Mouse (Mus musculus) left cerebral cortex, adult 8-10 months (tissue): ENCODE results near the gene 1700001L19Rik. TPM values are rescaled to one million over a fixed set of nuclear protein-coding genes. Genes with fewer than 3 reads are reported as not detected.
"Not testable (repeated sequence)": the region's sequence is repeated elsewhere in the genome, so short reads cannot be mapped to it uniquely, and the experiment has no call there.

Source experiments
- DNase-seq, 2 experiments: peaks; one replicate each; pipeline ENCODE4 v3.0.0; 2022; ENCODE audit warnings: low spot score in 2 of 2
- total RNA-seq, 4 experiments: library from RNA; stranded (reverse); gene quantifications; 2 replicates each; pipeline ENCODE4 v1.2.4; 2022

1700001L19Rik gene
- total RNA-seq = 10 to 100 TPM; 17.2 to 22.3 (median 20.5) TPM

GRCm38 (mm10) chr13:68597199-68597598 lies at the start of gene 1700001L19Rik:
Gene 1700001L19Rik, plus strand, starts transcription at chr13:68597421.
- DNase-seq = peak in 1 of 2 experiments; percentile 44

DNA sequence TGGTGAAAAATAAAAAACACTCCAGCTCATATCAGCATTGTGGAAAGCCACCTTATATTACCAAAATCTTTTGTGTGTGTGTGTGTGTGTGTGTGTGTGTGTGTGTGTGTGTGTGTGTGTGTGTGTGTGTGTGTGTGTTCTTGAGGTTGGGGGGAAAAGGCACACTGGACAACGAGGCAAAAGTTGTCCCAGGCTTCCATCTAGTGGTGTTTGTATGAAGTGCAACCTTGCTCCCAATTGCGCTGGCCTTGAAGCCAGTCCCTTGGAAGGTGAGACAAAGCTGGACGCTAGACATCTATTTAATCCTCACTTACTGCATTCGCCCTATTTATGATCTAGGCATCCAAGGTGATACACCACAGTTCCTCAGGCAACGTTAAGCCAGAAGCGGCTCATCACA lies 43.8 kb upstream of the 1700001L19Rik start:
- DNase-seq = not testable (repeated sequence)

GRCm38 (mm10) chr13:68568110-68568509 lies 29.1 kb upstream of the 1700001L19Rik start:
- DNase-seq = no peak

DNA sequence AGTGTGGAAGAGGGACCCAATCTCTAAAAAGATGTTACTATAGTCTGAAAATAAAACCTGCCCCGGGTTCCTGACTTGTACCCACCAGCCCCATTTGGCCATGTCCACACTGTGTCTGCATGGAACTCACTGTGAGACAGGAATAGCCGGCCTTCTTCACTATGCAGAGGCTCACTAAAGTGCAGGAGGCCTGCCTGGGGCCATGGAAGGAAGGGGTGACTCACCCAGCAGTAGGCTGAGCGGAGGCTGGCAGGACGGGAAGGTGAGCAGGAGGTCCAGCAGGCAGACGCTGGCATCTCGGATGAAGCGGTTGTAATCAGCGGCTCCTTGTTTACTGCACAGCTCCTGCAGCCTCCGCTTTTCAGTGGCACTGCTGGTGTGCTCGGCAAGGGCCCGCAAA lies 28.7 kb upstream of the 1700001L19Rik start:
- DNase-seq = no peak

DNA sequence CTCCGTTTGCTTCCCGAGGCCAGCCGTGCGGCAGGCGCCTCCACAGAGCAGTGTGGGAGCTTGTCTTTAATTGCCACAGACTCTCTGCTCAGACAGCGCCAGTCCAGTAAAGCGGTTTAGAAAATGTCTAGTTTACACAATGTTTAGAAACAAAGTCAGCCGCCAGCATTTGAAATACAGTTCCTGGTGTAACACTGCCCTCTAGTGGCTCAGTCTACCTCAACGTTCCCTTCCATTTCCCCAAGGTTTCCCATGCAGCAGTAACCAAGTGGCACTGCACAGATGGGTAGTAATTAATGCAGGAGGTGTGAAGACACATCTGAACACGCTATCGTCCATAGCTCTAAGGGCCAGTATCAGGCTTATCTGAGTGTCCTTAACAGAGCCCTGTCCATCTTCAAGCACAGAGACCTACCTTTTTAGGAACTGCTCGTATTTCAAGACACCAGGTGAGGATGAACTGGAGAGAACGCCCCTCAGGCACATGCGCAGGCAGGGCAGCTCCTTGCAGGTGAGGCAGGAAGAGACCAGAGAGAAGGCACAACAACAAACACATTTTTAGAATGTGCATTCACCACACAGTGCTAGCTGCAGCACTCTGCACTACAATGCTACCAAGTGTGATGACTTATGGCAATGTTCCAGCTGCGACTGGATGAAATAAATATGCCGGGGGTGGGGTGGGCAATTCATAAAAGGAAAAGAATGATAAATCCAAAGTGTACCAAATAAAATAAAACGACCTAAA lies 27.5 kb upstream of the 1700001L19Rik start:
- peak; percentile 20 to 61 for DNase-seq

GRCm38 (mm10) chr13:68572247-68572646 lies 25.0 kb upstream of the 1700001L19Rik start:
- DNase-seq = no peak

GRCm38 (mm10) chr13:68572966-68573913 lies 24.0 kb upstream of the 1700001L19Rik start:
- DNase-seq = no peak

- no peak for DNase-seq
These were observed 22.8 kb upstream of the 1700001L19Rik start for GRCm38 (mm10) chr13:68574398-68574797.

DNA sequence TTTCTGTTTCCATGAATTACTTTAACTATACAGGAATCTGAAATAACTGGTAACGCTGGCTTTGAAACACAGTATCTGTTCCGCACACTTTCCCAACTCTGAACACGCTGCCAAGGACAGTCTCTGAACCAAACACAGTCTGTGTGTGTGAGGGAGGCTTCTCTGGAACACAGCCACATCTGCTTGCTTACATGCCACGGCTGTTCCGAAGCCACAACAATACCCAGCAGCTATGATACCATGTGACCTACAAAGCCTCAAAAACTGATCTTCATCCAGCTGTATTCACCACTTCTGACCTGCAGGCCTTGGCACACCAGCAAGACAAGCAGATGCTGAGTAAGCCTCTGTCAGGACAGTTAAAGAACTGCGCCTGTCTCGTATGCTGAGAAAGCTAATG lies 19.3 kb upstream of the 1700001L19Rik start:
- DNase-seq = peak in 1 of 2 experiments; percentile 71

DNA sequence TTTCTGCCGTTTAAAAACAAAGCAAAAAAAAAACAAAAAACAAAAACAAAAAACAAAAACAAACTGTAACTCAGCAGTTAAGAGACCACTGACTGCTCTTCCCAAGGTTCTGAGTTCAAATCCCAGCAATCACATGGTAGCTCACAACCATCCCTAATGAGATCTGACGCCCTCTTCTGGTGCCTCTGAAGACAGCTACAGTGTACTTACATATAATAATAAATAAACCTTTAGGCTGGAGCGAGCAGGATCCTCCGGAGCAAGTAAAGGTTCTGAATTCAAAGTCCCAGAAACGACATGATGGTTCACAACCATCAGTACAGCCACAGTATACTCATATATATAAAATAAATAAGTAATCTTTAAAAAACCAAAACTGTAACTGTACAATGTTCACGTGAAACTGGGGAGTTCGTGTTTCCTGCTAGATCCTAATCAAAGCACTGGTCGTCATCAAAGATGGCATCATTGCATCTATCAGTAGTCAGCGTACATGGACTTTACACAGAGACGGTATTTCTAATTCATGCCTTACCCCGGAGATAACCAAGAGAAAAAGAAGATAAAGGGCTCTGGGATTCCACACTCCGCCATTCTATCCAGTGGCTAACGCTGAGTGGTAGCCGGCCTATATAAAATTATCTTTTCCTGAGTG lies 16.0 kb upstream of the 1700001L19Rik start:
- DNase-seq = no peak

DNA sequence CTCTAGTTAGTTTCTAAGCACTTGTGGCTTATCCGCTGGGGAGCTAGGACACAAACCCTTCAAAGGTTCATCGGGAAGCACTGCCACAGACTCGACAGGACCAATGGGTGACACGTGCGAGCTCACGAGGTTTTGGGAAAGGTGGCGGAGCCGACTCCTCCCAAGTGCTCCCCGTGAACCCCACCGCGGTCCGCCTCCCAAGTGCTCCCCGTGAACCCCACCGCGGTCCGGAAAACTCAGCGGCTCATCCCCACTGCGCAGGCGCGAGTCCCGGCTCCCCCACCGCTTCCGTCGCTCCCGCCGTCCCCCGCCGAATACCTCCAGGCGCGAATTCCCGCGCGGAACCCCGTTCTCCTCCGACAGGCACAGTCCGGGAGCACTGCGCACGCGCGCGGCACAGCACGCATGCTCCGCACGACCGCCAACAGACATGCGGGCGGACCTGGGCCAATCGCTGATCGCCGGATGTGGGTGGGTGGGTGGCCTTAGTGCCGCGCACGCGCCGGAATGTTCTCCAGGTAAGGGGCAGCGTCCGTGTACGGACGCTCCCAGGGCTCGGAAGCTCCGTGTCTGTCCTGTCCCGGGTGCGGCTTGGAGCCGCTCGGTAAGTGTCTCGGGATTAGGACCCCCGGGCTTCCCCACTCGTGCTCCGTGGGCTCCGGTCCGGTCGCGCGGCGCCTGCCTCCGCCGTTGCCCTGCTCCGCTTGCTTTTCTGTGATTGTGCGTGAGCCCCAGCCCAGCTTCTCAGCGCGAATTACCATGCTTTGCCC lies 15.3 kb upstream of the 1700001L19Rik start, which contains the start of the genes Mtrr and Fastkd3:
Gene Mtrr (minus strand): TSS at position 403 of the 770 bp plus-strand sequence.
Gene Fastkd3 (plus strand): TSS at position 488 of the 770 bp plus-strand sequence.
- DNase-seq = peak; percentile 97 to 98

DNA sequence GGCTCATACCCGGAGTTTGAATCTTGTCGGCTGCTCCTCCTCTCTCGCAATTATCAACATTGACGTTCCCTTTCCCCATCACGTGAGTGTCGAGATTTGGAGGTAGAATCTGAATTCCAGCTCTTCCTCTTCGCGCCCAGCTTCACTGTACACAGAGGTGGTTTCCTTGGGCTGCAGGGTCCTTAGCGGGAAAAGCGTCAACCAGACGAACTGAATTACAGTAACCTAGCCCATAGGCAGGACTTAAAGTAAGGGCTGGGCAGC lies 14.8 kb upstream of the 1700001L19Rik start:
- DNase-seq = peak in 1 of 2 experiments; percentile 18

- DNase-seq = no peak
These were observed 13.3 kb upstream of the 1700001L19Rik start for GRCm38 (mm10) chr13:68583961-68584360.

DNA sequence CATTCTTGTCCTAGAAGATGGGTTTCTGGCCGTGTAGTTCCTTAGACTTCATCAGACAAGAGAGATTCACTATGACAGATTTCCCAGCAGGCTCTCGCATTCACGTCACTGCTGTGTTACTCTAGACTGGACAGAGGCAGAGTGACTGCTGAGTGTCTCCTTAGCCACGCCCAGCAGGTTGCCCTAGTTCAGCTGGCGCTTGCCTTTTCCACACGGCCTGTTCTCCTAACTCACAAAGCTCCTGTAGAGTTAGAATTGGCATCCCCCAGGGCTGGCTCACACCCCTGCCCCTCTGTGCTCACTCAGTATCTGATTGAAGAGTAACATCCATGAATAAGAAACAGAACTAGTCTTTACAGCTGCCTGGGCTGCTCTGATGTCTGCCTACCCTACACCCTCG lies 11.8 kb upstream of the 1700001L19Rik start:
- no peak for DNase-seq

GRCm38 (mm10) chr13:68588352-68588751 lies 8.9 kb upstream of the 1700001L19Rik start:
- no peak for DNase-seq

DNA sequence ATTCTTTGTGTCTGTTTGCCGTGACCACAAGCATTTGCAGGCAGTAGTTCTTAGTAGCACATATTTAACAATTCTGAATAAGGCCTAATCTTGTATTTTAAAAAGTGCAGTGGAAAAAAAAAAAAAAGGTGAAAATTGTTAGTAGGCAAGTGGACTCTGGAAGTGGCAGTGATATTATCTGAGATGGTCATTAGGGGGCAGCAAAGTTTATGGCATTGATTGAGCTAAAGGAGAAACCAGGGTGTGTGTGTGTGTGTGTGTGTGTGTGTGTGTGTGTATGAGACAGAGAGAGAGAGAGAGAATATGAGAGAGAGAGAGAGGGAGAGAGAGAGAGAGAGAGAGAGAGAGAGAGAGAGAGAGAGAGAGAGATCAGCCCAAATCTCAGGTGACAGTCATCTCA lies 3.4 kb upstream of the 1700001L19Rik start:
- DNase-seq = no peak

DNA sequence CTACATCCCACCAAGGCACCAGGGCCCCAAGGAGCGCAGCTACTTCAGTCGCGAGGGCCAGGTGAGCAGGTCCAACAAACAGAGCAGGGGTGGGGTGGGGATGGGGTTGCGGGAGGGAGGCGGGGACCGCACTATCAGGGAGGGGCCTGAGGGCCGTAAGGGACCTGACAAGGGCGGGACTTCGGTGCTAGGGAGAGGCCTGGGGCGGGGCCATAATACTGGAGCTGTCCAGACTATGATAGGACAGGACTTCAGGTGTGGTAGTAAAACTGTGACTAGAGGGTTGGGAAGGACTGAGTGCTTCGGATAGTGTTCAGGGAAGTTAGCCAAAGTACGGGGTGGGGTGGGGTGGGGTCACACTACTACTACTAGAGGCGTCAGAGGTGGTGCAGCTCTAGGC lies 446 bp downstream of the 1700001L19Rik start:
- no peak for DNase-seq

DNA sequence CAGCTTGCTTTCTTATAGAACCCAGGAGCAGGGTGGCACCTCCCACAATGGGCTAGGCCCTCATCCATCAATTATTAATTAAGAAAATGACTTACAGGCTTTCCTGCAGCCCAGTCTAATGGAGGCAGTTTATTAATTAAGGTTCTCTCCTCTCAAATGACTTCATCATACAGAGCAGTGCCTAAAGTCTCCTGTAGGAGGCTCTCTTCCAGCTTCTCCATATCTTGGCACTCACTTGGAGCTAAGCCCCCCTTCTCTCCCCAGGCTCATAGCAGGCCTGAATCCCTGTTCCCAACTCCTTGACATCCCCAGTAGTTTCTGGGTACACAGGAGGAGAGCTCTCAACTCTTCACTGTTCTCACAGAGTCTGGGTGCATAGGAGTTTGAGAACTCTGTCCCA lies 1.7 kb downstream of the 1700001L19Rik start:
- DNase-seq = no peak

DNA sequence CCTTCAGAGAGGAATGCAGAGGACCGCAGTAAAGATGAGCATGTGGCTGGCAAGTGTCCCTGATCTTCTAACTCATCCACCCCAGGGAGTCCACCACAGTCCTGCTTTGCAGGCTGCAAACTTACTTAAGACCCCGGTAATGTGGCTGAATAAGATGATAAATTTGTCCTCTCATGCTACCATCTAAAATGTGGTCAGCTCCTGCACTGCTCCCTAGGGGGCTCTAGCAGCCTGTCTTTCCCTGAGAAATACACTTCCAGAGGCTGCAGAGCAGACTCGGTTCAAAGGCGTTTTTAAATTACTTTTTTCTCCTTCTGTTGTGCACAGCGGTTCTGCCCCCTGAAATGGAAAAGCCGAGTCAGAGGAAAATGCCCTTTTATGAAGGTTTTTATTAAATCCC lies 4.0 kb downstream of the 1700001L19Rik start:
- DNase-seq = no peak

DNA sequence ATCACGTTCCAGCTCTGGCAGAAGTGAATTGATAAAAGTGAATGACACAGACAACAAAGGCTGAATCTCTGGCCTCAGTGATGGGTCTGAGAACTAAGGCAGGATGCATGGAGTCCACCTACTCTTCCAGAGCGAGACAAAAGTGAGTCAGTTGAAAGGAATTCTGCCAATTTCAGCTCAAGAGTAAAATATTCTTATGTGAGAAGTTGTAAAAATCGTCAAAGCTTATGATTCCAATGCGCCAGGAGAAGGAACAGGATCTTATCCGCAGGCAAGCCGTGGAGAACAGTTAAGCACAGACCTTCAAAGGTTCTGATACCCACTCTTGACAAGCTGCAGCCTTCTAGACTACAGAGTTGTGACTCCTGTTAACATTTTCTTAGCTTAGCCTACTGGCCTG lies 5.9 kb downstream of the 1700001L19Rik start:
- peak in 1 of 2 experiments; percentile 36 for DNase-seq

DNA sequence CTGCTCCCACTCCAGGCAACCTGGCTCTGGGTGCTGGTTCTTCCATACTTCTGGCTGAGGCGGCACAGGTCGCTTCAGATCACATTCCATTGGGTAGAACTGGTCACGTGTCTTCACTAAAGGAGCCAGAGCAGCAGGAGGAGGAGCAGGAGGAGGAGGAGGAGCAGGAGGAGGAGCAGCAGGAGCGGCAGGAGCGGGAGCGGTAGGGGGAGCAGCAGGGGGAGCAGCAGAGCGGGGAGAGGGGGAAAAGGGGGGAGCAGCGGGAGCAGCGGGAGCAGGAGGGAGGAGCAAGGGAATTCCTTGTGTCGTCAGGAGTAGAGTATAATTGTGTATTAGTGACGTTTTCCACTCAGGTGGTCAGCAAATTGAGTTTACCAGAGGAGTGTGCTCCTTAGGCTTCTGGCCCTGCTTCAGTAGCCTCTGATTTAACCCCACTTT lies 8.5 kb downstream of the 1700001L19Rik start:
- peak in 1 of 2 experiments; percentile 42 for DNase-seq
